Mouse (Mus musculus) forelimb bud, embryonic 11.5 days (tissue): ENCODE data around the gene Acoxl.
A peak's percentile ranks its signal among the peaks of the same experiment; 100 is the strongest.

ENCODE experiments used
- DNase-seq: peaks from one replicate; pipeline ENCODE4 v3.0.0-alpha.2; 2012; ENCODE audit warnings: low read depth, low spot score

Gene Acoxl

DNA sequence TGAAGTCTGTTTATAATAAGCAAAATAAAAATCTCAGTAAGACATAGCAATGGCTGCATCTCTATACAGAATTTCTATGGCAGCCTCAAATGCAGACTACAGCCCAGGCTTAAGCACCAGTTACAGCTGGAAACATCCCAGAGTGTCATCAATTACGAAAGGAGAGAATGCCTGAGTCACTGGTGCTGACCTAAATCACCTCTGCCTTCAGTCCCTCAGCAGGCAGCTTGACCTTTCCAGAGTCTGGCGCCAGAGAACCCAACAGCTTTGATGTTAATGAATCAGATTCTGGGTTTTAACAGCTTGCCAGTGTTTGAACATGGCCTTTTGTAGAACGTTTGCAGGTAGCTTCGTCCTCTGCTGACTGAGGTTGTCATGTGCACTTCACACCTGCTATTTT lies 193.4 kb downstream of the Acoxl start:
- peak; percentile 12 for DNase-seq

DNA sequence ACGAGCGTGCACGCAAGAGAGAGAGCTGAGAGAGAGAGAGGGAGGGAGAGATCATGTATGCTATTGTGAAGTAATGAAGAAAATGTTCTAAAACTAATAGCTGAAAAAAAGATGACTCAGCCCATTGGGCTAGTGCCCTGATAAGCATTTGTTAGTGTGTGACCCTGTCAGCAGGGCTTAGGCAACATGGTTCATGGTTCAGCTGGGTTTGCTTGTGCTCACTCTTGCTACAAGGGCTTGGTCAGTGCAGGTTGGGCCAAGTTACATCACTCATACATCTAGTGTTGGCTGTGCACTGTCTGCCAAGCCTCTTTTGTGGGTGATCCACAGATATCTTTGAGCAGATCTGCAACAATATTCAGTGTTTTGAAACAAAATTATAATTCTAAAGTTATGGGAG lies 194.8 kb downstream of the Acoxl start:
- DNase-seq = no peak

DNA sequence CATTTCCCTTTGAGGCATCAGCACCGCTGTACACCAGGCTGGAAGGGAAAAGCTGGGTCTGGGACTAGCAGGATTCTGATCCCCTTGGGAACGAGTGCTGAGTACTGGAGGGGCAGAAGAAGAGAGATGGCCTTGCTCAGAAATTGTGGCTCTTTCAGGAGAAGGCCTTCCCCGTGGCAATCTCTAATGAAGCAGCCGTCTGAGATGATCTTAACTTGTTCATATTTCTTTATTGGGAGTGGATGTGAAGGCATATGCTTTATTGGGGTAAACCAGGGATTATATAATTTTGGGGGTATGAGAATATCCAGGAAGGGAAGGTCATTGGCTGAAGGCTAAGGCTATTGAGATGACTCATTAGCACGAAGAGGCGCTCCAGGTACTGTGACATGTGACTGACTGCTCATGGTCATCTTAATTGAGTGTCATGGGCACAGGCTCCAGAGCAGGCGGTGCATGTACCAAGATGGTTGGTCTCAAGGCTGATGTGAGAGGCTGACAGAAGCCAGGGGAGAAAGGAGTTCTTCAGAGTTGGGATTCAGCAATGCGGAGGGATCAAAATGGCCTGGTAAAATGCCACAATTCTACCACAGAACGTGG lies 195.5 kb downstream of the Acoxl start:
- no peak for DNase-seq

GRCm38 (mm10) chr2:128038259-128038890 lies 199.7 kb downstream of the Acoxl start:
- DNase-seq = no peak

DNA sequence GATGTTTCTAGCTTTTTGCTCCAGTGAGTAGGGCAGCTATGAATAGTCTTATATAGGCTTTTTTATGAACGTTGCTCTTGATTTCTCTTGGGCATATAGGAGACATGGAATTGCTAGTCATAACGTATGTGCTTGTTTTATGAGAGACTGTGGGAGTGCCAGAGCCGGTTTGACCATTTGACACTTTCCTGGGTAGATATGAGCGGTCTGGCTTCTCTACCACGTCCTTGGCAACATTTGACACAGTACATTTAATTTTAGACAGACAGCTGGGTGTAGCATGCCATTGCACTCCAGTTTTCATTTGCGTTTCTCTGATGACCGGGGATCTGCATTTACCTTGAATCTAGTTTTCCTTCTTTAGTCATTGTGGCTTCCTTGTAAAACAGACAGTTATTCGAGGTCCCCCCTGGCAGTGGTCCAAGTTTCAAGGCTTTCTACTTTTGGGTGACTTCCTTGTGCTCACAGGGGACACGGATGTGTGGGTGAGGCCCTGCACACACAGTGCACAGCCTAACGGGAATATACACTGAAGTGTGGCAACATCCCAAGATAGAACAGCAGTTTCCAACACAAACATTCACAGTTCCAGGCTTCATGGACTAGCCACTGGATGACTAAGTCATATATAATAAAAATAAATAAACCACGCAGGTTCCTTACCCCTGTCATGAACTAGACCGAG lies 202.5 kb downstream of the Acoxl start:
- no peak for DNase-seq

DNA sequence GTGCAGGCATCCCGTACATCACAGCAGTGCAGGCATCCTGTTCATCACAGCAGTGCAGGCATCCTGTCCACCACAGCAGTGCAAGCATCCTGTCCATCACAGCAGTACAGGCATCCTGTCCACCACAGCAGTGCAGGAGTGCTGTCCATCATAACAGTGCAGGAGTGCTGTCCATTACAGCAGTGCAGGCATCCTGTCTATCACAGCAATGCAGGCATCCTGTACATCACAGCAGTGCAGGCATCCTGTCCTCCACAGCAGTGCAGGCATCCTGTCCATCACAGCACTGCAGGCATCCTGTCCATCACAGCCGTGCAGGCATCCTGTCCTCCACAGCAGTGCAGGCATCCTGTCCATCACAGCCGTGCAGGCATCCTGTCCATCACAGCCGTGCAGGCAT lies 207.8 kb downstream of the Acoxl start:
- no peak for DNase-seq

DNA sequence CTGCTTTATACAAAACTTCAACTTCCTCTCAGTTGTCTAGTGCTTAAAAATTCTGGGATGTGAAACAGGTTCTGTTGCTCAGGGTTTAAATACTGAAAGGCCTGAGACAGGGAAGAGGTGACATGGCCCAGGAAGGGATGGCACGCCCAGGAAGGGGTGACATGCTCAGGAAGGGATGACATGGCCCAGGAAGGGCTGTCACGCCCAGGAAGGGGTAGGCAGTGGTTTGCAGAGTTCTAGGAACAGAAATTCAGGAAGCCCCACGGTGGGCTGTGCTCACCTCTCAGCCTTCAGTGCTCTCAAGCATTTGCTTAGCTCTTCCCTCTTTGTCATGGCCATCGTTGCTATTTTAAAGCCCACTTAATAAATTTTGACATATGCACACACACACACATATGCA lies 216.2 kb downstream of the Acoxl start:
- DNase-seq = no peak

- no peak for DNase-seq
These were observed 219.2 kb downstream of the Acoxl start for GRCm38 (mm10) chr2:128057872-128058271.

DNA sequence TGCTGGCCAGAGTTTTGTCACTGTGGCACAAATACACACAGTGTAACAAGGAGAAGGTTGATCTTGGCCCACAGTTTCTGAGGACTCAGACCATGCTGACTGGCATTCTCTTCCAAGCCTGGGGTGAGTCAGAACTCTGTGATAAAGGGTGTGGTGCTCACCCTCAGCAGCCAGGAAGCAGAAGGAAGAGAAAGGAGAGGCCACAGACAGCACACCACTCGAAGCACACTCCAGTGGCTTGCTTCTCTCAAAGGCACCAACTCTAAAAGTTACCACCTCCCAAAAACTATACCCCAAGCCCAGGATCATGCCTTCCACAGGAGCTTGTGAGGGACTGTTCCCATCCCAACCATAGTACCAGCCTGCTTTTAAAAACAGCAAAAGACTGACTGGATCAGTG lies 220.0 kb downstream of the Acoxl start:
- no peak for DNase-seq

DNA sequence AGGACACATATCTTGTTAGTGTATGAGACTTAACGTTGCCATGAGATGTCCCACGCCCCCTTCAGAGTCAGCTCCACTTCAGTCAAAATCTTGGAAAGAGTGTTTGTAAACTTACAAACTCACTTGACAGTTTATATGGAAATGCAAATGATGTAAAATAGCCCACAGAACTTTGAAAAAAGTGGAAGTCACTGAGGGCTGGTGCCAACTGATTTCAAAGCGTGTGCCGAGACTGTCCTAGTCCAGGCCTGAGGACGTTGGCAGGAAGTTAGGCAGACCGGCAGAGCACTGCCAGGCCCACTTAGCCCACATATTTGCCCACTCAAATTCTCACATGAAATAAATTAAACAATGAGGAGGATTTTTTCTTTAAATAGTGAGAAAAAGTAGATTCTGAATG lies 221.5 kb downstream of the Acoxl start:
- DNase-seq = no peak

DNA sequence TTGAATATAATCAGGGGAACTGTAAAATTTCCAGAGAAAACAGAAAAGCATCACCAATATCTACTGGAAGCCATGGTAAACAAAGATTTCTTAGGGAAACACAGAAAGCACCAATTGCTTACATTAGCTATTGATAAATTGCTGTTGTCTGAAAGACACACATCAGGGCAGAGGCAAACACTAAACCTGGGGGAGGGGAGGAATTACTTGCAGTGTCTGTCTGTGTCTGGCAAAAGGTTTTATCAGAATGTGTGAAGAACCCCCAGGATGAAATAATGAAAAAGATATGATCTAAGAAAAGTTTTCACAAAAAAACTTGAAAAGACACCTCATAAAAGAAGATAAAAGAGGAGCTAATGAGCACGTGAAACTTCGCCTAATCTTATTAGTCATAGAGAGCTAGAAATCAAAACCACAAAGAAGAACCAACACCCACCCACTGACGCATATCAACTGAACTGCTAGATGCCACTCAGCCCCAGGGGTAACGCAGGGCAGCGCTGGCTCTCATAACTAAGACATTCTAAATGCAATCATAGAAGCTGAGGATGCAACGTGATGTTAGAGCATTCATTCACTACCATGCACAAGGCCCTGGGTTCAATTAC lies 222.1 kb downstream of the Acoxl start:
- DNase-seq = no peak

- DNase-seq = no peak
These were observed 222.8 kb downstream of the Acoxl start for GRCm38 (mm10) chr2:128061491-128061890.

DNA sequence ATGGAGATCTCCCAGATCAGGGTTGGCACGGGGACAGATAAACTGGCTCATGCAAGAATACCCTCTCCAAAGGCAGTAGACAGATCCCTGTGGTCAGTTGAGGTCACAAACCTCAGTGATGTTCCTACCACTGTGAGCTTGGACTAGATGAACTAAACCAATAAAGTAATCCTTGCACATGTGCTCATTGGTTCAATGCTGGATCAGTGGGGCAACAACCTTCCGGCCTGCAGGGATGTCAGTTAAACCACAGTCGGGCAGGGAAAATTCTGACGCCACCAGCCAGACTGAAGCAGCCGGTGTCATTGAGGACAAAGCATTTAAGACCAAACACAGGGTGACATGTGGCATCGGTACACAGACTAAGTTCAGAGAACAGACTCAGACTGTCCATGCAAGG lies 224.1 kb downstream of the Acoxl start:
- no peak for DNase-seq

DNA sequence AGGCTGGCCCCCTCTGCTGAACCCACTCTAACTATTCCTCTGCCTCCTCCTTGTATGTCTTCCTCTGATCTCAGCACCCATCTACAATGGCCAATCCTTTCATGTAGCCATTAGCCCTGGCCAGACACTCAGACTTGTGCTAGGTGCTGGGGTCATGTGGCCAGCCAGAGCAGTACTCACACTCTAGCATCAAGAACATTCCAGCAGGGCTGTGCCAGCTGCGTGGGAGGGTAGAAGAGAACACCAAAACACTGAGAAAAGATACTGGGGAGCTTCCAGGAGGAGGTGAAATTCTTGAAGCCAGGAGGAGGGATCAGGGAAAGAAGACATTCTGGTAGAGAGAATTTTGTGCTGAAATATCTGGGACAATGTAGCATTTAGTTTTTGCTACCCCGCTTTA lies 226.3 kb downstream of the Acoxl start:
- DNase-seq = no peak

DNA sequence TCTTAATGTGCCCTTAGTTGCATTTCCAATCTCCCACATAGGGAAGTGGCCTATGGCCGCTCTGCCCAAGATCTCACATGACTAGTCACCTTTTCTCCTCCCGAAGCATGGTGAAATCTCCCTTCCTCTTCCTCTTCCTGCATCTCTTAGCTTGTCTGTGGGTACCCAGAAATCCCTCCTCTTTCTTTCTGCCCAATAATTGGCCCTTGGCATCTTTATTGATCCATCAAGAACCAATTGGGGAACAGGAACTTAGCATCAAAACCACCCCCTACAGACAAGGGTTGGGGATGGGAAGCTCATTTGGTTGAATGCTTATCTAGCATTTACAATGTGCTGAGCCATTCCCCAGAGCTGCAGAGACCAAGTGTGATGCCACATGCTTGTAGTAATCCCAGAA lies 226.9 kb downstream of the Acoxl start:
- DNase-seq = no peak

GRCm38 (mm10) chr2:128067162-128067561 lies 228.5 kb downstream of the Acoxl start:
- DNase-seq = no peak

GRCm38 (mm10) chr2:128067596-128067995 lies 228.9 kb downstream of the Acoxl start:
- DNase-seq = no peak

DNA sequence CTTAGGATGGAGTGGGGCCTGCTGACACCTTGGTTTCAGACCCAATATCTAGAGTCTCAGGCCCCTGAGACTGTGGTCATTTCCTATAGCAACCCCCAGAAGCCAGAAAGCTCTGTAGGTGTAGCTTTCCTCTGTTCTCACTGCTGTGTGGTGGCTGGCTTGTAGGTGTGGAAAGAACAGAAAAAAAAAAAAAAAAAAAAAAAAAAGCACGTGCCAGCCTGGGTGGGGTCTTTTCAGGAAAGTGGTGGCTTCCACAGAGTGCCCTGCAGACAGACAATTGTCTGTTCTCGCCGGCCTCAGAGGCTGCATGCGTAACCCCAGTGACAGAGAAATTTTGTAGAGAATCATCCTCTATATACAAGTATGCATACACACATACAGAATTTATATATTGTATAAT lies 229.5 kb downstream of the Acoxl start:
- no peak for DNase-seq

- no peak for DNase-seq
These were observed 230.3 kb downstream of the Acoxl start for GRCm38 (mm10) chr2:128069025-128069424.

GRCm38 (mm10) chr2:128071791-128072190 lies 233.1 kb downstream of the Acoxl start:
- DNase-seq = no peak

- no peak for DNase-seq
These were observed 234.3 kb downstream of the Acoxl start for GRCm38 (mm10) chr2:128072944-128073343.

DNA sequence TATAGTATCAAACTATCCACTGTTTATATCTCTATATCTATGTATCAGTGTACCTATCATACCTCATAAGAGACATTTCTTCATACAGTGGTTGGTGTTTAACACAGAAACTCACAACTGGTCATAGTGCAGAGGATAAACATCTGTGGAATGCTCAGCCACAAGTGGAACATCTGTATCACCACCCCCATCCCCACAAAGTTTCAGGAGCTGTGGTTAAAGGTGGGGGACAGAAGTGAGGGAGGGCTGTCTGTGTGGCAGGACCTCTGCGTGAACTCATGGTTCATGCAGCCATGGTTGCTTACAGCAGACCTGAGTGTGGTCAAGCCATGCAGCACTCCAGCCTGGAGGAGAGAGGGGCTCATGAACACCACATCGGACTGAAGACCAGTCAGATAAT lies 234.9 kb downstream of the Acoxl start:
- DNase-seq = no peak

GRCm38 (mm10) chr2:128076936-128077335 lies 238.3 kb downstream of the Acoxl start:
- no peak for DNase-seq
